Mouse (Mus musculus) cortical plate, adult 2 months (tissue): Measurements from ENCODE around the gene Cttnbp2nl.

Experiments
- CTCF ChIP-seq: fragments of 200-500 bp; IDR thresholded peaks from 2 replicates; pipeline ENCODE4 v1.5.1; 2011; ENCODE audit warnings: mild to moderate bottlenecking, control low read depth, low read length; ENCODE audit not compliant: insufficient read depth; ENCODE audit errors: extremely low read depth
- POLR2A ChIP-seq: fragments of 200-500 bp; IDR thresholded peaks from 2 replicates; pipeline ENCODE4 v1.6.1; 2011; ENCODE audit warnings: mild to moderate bottlenecking, low read length, control low read depth; ENCODE audit not compliant: insufficient read depth; ENCODE audit errors: extremely low read depth

DNA sequence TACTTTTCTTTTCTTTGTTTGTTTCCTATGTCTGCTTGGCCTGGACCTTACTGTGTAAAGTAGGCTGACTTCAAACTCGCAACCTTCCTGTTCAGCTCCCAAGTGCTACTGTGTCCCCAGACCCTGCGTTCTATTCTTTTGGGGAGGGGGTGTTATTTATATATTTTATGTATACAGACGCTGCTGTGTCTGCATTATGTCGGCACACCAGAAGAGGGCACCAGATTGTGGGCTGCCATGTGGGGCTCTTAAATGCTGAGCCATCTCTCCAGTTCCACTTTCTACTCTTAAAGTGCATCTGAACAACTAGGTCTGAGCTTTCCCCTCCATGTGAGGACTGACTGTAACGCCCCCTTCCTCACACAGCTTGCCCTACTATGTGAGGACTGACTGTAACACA, 9.2 kb downstream of the Cttnbp2nl start:
- TF ChIP-seq POLR2A (no peak), CTCF (no peak)
